Mouse (Mus musculus) liver, postnatal 0 days (tissue): Measurements from ENCODE around the gene Ttf1.

ENCODE experiments used
- CTCF ChIP-seq: sonication (generic); IDR thresholded peaks from 2 replicates; pipeline ENCODE4 v1.5.1; 2016; ENCODE audit warnings: antibody characterized with exemption, low read depth
- EP300 ChIP-seq: IDR thresholded peaks from 2 replicates; pipeline ENCODE4 v1.6.1; 2016; ENCODE audit warnings: antibody characterized with exemption, low read depth, mild to moderate bottlenecking

DNA sequence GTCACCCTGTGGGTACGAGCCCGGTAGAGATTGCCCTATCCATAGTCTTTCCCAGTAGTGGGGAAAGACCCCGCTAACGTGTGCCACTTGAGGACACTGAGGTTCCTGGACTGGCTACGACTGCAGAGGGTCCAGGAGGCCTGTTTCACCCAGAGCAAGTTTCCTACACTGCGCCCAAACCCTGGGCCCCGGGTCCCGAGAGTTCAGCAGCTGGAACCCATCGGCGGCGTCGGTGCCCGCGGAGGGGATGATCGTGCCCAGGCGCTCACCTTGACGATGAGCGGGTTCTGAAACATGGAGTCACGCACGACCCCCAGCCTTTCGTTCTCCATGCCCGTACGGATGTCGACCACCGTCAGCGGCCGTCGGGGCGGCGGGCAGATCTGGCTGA lies 5.5 kb upstream of the Ttf1 start:
- TF ChIP-seq CTCF (no peak), EP300 (no peak)
